ENCODE assay signal across 9 mouse cellular contexts in the genomic region with DNA sequence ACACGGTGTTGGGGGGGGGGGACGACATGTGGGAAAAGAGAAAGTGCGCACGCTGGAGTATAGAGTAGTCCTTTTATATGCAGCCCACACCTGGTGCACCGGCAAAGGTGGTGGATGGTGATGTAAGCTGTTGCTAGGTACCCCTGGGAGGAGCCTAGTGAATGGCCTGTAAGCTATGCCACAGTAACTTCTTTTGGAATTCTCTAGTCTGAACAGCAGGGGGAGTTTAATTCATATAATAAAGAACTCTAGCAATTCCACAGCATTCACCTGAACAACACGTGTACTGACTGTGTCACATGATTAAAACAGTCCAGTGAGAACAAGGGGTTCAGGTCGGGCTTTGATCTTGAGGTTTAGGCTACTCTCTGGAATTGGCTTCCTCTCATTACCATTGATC. TPM values are rescaled to one million over a fixed set of nuclear protein-coding genes. Genes with fewer than 3 reads are reported as not detected.
DNase-seq lines count a peak whose midpoint lies in the region; ATAC-seq and TF ChIP-seq lines count a peak whose summit lies in the region.
"Had no signal": no experiment of that assay in that cellular context is flagged by ENCODE, and none has a peak within 500 bp of the region (broad histone marks: within the 10 kb centered on the region; RNA-seq: fewer than 3 reads in every experiment).

No protein-coding gene starts in this region.

- WGBS in embryonic facial prominence, embryonic 14.5 days, result 34% methylated on average over 6 of the region's 7 CpGs
- WGBS in limb, embryonic 14.5 days, result 21% methylated on average over 5 of the region's 7 CpGs

- H3K4me2 ChIP-seq in embryonic facial prominence, embryonic 14.5 days (ENCODE audit: low read depth, low read length), result no peak overlapping the region
- no peak overlapping the region for H3K4me2 ChIP-seq in limb, embryonic 14.5 days (replicated peaks; ENCODE audit: low read depth, low read length, severe bottlenecking)
- H3K4me2 ChIP-seq: heart, embryonic 13.5 days had no signal

- H3K4me1 ChIP-seq in embryonic facial prominence, embryonic 14.5 days (ENCODE audit: control insufficient read depth, insufficient read depth, low read length), result no peaks in the 10 kb centered on the region
- no peaks in the 10 kb centered on the region for H3K4me1 ChIP-seq in limb, embryonic 14.5 days (ENCODE audit: control insufficient read depth, insufficient read depth, low read length)
- H3K4me1 ChIP-seq: heart, embryonic 13.5 days had no signal

- H3K9me3 ChIP-seq in embryonic facial prominence, embryonic 14.5 days (ENCODE audit: control insufficient read depth, low read length), result 0 out of 2 replicates have a peak, but pooled peaks cover 4% of the 10 kb centered on the region
- 0 out of 2 replicates have a peak, but pooled peaks cover 4% of the 10 kb centered on the region for H3K9me3 ChIP-seq in limb, embryonic 14.5 days (ENCODE audit: control insufficient read depth, low read length)

- TF ChIP-seq POLR2A in limb, embryonic 14.5 days (IDR thresholded peaks at IDR 0.05; ENCODE audit: borderline replicate concordance, extremely low read depth, insufficient read depth, insufficient read length), result no peak

- no peaks in the 10 kb centered on the region for H3K27me3 ChIP-seq in embryonic facial prominence, embryonic 14.5 days (replicated peaks; ENCODE audit: control insufficient read depth, insufficient read depth, low read length)
- no peaks in the 10 kb centered on the region for H3K27me3 ChIP-seq in limb, embryonic 14.5 days (ENCODE audit: control insufficient read depth, insufficient read depth, low read length)
- H3K27me3 ChIP-seq: heart, embryonic 13.5 days had no signal

- no peak overlapping the region for H3K27ac ChIP-seq in embryonic facial prominence, embryonic 14.5 days (replicated peaks; ENCODE audit: low read depth, low read length)
- H3K27ac ChIP-seq in limb, embryonic 14.5 days (replicated peaks; ENCODE audit: low read depth, low read length), result no peak overlapping the region
- H3K27ac ChIP-seq: heart, embryonic 13.5 days had no signal

- peak; percentile 79 for ATAC-seq in embryonic facial prominence, embryonic 14.5 days (ENCODE audit: low read depth)
- ATAC-seq in limb, embryonic 14.5 days (ENCODE audit: low FRiP score, low read depth), result no peak

- H3K36me3 ChIP-seq in embryonic facial prominence, embryonic 14.5 days (ENCODE audit: control insufficient read depth, insufficient read depth, low read length), result no peaks in the 10 kb centered on the region
- no peaks in the 10 kb centered on the region for H3K36me3 ChIP-seq in limb, embryonic 14.5 days (ENCODE audit: control insufficient read depth, insufficient read depth, low read length)
- H3K36me3 ChIP-seq: heart, embryonic 13.5 days had no signal

- H3K9ac ChIP-seq in embryonic facial prominence, embryonic 14.5 days (ENCODE audit: low read depth, low read length), result no peak overlapping the region
- no peak overlapping the region for H3K9ac ChIP-seq in limb, embryonic 14.5 days (ENCODE audit: low read depth, low read length, severe bottlenecking)
- H3K9ac ChIP-seq: heart, embryonic 13.5 days had no signal

- H3K4me3 ChIP-seq in embryonic facial prominence, embryonic 14.5 days (ENCODE audit: low read depth, low read length), result no peak overlapping the region
- H3K4me3 ChIP-seq in limb, embryonic 14.5 days (replicated peaks; ENCODE audit: low read length), result no peak overlapping the region
- H3K4me3 ChIP-seq: heart, embryonic 13.5 days had no signal

- DNase-seq in adrenal gland, postnatal 10 days, result peak; percentile 15
- no peak for DNase-seq in adrenal gland, adult 18-20 months (ENCODE audit: low spot score in 2 of 2)
- peak; percentile 47 for DNase-seq in 3T3-L1 (ENCODE audit: low read depth, low spot score)
- DNase-seq in embryonic facial prominence, embryonic 14.5 days (ENCODE audit: low spot score), result peak; percentile 80
- peak; percentile 74 for DNase-seq in limb, embryonic 14.5 days (ENCODE audit: low spot score)
- peak; percentile 24 to 35 for DNase-seq in spleen, postnatal 36 days (ENCODE audit: low spot score in 2 of 2)
- DNase-seq in adrenal gland, adult 2 months, result no peak
- no peak for DNase-seq in cerebellum, postnatal 10 days

RNA-seq across cellular contexts. Expression of a gene that starts 14.3 kb away (rescaled TPM):
- 10 to 100 TPM; 27.6 to 46.9 TPM for total RNA-seq in adrenal gland, postnatal 10 days (2021)
- 10 to 100 TPM; 21.6 to 29.3 TPM for total RNA-seq in adrenal gland, adult 18-20 months (2021)
- polyA plus RNA-seq in embryonic facial prominence, embryonic 14.5 days (2014; fragmentation: Nextera tagmentation; extraction: Ambion mirVana), result 37.5 and 38.7 TPM in 2 replicates
- polyA plus RNA-seq in limb, embryonic 14.5 days (2012; rRNA removed), result 52.8 and 60.6 TPM in 2 replicates
- 39.1 and 47.6 TPM in 2 replicates for polyA plus RNA-seq in limb, embryonic 14.5 days (2014; fragmentation: Nextera tagmentation; extraction: Ambion mirVana)
- 10 to 100 TPM; 29.4 to 33.1 TPM for total RNA-seq in adrenal gland, adult 2 months (2021)
- 3.1 and 4.2 TPM in 2 replicates for polyA plus RNA-seq in adrenal gland, adult 2 months (2012; rRNA removed)

Comparison
In these comparisons a context has a peak if more than half of its experiments do, and no peak if none do; other contexts are left out.
1. DNase-seq: peak in adrenal gland, postnatal 10 days (single experiment), 3T3-L1 (single experiment), embryonic facial prominence, embryonic 14.5 days (single experiment), limb, embryonic 14.5 days (single experiment) and spleen, postnatal 36 days (2 of 2); none in adrenal gland, adult 18-20 months (0 of 2), adrenal gland, adult 2 months (single experiment) and cerebellum, postnatal 10 days (0 of 2).